Mouse (Mus musculus) midbrain, embryonic 15.5 days (tissue): Measurements from ENCODE around the gene Rbm48. TPM values are rescaled to one million over a fixed set of nuclear protein-coding genes. Genes with fewer than 3 reads are reported as not detected.

Experiments
- ATAC-seq: fragments of 200-750 bp; cut with Nextera tagmentation; replicated peaks from 2 replicates; pipeline ENCODE4 v1.8.0; 2017; ENCODE audit warnings: moderate TSS enrichment
- H3K27ac ChIP-seq: fragments of 300-500 bp; sonication (generic); 2 replicates; pipeline ENCODE4 v1.5.1; 2015; ENCODE audit warnings: mild to moderate bottlenecking, inconsistent platforms
- H3K27me3 ChIP-seq: fragments of 300-500 bp; sonication (generic); replicated peaks from 2 replicates; pipeline ENCODE4 v1.6.1; 2015; ENCODE audit warnings: inconsistent platforms
- H3K36me3 ChIP-seq: fragments of 300-500 bp; sonication (generic); replicated peaks from 2 replicates; pipeline ENCODE4 v1.6.1; 2015; ENCODE audit warnings: inconsistent platforms
- H3K4me1 ChIP-seq: fragments of 300-500 bp; sonication (generic); 2 replicates; pipeline ENCODE4 v1.6.1; 2015; ENCODE audit warnings: inconsistent platforms
- H3K4me2 ChIP-seq: fragments of 300-500 bp; sonication (generic); 2 replicates; pipeline ENCODE4 v1.6.1; 2015; ENCODE audit warnings: inconsistent platforms, mild to moderate bottlenecking, moderate library complexity
- H3K4me3 ChIP-seq: fragments of 300-500 bp; sonication (generic); 2 replicates; pipeline ENCODE4 v1.5.1; 2015; ENCODE audit warnings: mild to moderate bottlenecking, inconsistent platforms
- H3K9ac ChIP-seq: fragments of 300-500 bp; sonication (generic); 2 replicates; pipeline ENCODE4 v1.6.1; 2015; ENCODE audit warnings: mild to moderate bottlenecking, inconsistent platforms
- H3K9me3 ChIP-seq: fragments of 300-500 bp; sonication (generic); 2 replicates; pipeline ENCODE4 v1.6.1; 2016; ENCODE audit warnings: inconsistent platforms
- WGBS: fragments of 180-500 bp; shearing (Covaris S2); methylation state at CpG from one replicate; pipeline ENCODE4 v1.1.7; 2015; ENCODE audit warnings: mixed read lengths; 5-methylcytosine and 5-hydroxymethylcytosine counted together
- polyA plus RNA-seq: library from polyadenylated mRNA; unstranded; fragments of >200 nt; fragmentation: Nextera tagmentation; extraction: Ambion mirVana; gene quantifications from 2 replicates; pipeline ENCODE4 v1.2.1, GENCODE M21; 2015

The Rbm48 gene
- polyA plus RNA-seq, 1 experiment from 2014 or later = 19.1 TPM

GRCm38 (mm10) chr5:3543629-3544479 is 52.5 kb downstream of the Rbm48 start, which contains the start of gene Fam133b:
TSS of gene Fam133b (plus strand) at chr5:3543833.
- peak within 1 kb of the TSS; percentile 68 for H3K4me2 ChIP-seq
- H3K9me3 ChIP-seq = no peaks in the 10 kb centered on the region
- ATAC-seq = peak; percentile 98
- peaks cover 19% of the 10 kb centered on the region for H3K4me1 ChIP-seq
- peak within 1 kb of the TSS; percentile 84 for H3K9ac ChIP-seq
- H3K27ac ChIP-seq = peak within 1 kb of the TSS; percentile 90
- WGBS = under 1% methylated on average over 68 of the region's 80 CpGs
- H3K4me3 ChIP-seq = peak within 1 kb of the TSS; percentile 94
- H3K27me3 ChIP-seq = no peaks in the 10 kb centered on the region
- H3K36me3 ChIP-seq = no peaks in the 10 kb centered on the region

GRCm38 (mm10) chr5:3541871-3542270 is 54.5 kb downstream of the Rbm48 start:
- Histone ChIP-seq H3K9ac (no peak overlapping the region), H3K36me3 (no peaks in the 10 kb centered on the region), H3K9me3 (no peaks in the 10 kb centered on the region), H3K27ac (no peak overlapping the region), H3K4me1 (peaks cover 19% of the 10 kb centered on the region), H3K4me3 (no peak overlapping the region), H3K4me2 (no peak overlapping the region), H3K27me3 (no peaks in the 10 kb centered on the region)
- ATAC-seq = no peak
- 80% methylated on average over 6 of the region's 6 CpGs for WGBS

- 75% methylated on average over 11 of the region's 11 CpGs for WGBS
Observed at GRCm38 (mm10) chr5:3538505-3539472, 57.6 kb downstream of the Rbm48 start.

GRCm38 (mm10) chr5:3536592-3537212 is 59.7 kb downstream of the Rbm48 start:
- Histone ChIP-seq H3K27ac (no peak overlapping the region), H3K4me3 (no peak overlapping the region), H3K4me2 (no peak overlapping the region), H3K4me1 (no peaks in the 10 kb centered on the region), H3K9me3 (no peaks in the 10 kb centered on the region), H3K27me3 (no peaks in the 10 kb centered on the region), H3K36me3 (no peaks in the 10 kb centered on the region), H3K9ac (no peak overlapping the region)
- WGBS = 72% methylated on average over 3 of the region's 3 CpGs
- no peak for ATAC-seq

More at GRCm38 (mm10) chr5:3538505-3539472, 57.6 kb downstream of the Rbm48 start:
- H3K27me3 ChIP-seq = no peaks in the 10 kb centered on the region
- H3K4me3 ChIP-seq = no peak overlapping the region
- H3K9me3 ChIP-seq = no peaks in the 10 kb centered on the region
- no peak overlapping the region for H3K4me2 ChIP-seq
- H3K4me1 ChIP-seq = no peaks in the 10 kb centered on the region
- ATAC-seq = no peak
- no peaks in the 10 kb centered on the region for H3K36me3 ChIP-seq
- H3K9ac ChIP-seq = no peak overlapping the region
- H3K27ac ChIP-seq = no peak overlapping the region

Other genes with a start within 250 kb of the Rbm48 start
- 20.7 and 25.9 TPM in 2 replicates for gene Fam133b, start 52.8 kb downstream of the Rbm48 start, polyA plus RNA-seq
- gene 1700109H08Rik, start 25.0 kb downstream of the Rbm48 start, polyA plus RNA-seq = 2.5 and 3.7 TPM in 2 replicates
- 22.6 and 30.2 TPM in 2 replicates for gene Pex1, start 519 bp downstream of the Rbm48 start, polyA plus RNA-seq
- not detected in 2 replicates for gene Tmbim7, start 54.6 kb upstream of the Rbm48 start, polyA plus RNA-seq
- gene Gatad1, start 60.6 kb upstream of the Rbm48 start, polyA plus RNA-seq = 56.1 and 59.5 TPM in 2 replicates
- gene Ankib1, start 206.3 kb upstream of the Rbm48 start, polyA plus RNA-seq = 19.7 and 21.2 TPM in 2 replicates
- gene Krit1, start 206.6 kb upstream of the Rbm48 start, polyA plus RNA-seq = 54.0 and 58.3 TPM in 2 replicates
- 0.14 and 0.26 TPM in 2 replicates for gene Lrrd1, start 248.6 kb upstream of the Rbm48 start, polyA plus RNA-seq